Mouse (Mus musculus) induced T-regulatory cell, adult 2 months (primary cell): ENCODE results near the gene Dnmt3a.
"Not testable (repeated sequence)": the region's sequence is repeated elsewhere in the genome, so short reads cannot be mapped to it uniquely, and the experiment has no call there.

Experiments used
- DNase-seq: peaks from one replicate; pipeline ENCODE4 v3.0.0-alpha.2; 2012; ENCODE audit warnings: low read depth

The Dnmt3a gene

DNA sequence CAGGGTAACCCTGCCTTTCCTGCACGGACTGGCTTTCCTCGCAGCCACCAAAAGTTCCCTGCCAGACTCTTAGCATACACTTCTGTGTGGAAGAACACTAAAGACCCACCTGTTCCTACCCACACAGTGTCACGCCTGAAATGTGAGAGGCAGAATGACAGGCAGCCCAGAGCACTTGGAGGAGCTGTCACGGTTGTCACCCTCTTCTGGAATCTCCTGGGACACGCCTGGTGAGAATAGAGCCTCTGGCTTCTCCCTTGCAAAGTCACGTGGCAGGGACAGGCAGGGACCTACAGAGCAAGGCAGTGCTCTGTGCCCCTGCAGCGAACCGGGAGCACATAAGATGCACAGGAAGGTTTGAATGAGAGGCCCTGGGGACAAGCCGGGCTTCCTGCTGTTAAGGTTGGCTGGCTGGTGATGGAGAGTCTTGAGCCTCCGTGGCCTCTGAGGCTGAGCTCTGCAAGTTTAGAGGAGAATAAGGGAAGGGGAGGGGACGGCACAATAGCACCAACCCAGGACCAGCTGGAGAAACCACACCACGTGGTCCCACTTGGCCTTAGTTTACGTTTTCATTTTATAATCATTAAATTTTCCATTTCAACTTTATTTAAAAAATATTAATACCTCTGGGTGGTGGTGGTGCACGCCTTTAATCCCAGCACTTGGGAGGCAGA lies 112.0 kb downstream of the Dnmt3a start:
- no peak for DNase-seq

DNA sequence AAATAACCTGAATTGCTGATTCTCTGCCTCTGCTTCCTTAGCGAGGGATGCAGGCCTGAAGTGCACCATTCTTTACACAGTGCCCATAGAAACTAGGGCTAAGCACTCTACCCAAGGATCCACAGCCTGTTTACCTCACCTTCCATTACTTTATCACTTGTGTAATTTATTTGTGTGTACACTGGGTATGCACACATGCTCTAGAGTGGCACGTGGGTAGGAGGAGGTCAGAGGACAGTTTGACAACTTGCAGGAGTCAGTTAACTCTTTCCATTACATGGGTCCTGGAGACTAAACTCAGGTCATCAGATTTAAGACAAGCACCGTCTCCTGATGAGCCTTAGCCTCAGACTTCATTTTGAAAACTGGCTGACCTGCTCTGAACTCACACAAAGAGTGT lies 112.8 kb downstream of the Dnmt3a start:
- no peak for DNase-seq

DNA sequence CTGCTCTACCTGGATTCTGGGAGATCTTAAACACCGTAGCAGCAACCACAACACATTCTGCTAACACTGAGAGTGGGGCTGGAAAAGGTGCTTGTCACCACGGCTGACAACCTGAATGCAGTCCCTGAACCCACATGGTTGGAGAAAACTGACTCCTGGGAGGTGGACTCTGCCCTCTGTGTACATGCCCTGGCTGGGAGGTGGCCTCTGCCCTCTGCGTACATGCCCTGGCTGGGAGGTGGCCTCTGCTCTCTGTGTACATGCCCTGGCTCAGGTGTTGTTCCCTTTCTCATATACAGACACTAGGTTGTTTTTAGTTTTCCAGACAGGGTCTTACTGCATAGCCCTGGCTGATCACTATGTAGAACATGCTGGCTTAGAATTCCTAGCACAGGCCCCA lies 113.6 kb downstream of the Dnmt3a start:
- no peak for DNase-seq

DNA sequence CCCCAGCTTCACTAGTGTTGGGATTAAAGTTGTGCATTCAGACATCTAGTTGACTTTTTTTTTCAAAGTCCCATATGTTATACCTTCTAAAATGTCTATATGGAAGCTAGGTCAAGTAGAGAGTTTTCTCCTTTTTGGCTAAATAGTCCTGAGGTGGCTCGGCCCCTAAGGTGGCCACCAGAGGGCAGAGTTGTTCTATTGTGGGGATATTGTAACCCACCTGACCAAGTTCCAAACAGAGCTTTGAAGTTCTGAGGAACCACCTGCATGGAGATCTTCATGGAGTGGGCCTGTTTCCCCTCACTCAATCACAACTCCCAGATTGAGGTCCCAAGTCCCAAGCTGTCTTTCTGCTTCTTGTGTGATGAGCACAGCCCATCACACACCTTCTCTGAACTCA lies 120.3 kb downstream of the Dnmt3a start:
- DNase-seq = peak; percentile 73

DNA sequence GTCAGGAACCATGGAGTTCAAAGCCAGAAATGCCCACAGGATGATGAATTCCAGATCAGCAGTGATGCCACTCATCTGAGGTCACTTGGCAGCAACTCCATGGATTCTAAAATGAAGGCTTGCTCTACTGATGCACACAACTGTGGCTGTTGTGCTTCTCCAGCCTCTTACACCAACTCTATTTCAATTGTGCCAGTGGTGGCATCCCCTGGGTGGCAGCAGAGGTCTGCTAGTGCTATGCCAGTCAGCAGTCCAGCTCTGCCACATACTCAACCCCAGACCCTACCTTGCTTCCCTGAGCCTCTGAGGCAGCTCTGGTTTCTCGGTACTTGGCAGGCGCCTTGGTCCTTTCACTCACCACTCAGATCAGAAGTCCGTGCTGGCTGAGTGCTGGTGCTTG lies 123.0 kb downstream of the Dnmt3a start:
- no peak for DNase-seq

DNA sequence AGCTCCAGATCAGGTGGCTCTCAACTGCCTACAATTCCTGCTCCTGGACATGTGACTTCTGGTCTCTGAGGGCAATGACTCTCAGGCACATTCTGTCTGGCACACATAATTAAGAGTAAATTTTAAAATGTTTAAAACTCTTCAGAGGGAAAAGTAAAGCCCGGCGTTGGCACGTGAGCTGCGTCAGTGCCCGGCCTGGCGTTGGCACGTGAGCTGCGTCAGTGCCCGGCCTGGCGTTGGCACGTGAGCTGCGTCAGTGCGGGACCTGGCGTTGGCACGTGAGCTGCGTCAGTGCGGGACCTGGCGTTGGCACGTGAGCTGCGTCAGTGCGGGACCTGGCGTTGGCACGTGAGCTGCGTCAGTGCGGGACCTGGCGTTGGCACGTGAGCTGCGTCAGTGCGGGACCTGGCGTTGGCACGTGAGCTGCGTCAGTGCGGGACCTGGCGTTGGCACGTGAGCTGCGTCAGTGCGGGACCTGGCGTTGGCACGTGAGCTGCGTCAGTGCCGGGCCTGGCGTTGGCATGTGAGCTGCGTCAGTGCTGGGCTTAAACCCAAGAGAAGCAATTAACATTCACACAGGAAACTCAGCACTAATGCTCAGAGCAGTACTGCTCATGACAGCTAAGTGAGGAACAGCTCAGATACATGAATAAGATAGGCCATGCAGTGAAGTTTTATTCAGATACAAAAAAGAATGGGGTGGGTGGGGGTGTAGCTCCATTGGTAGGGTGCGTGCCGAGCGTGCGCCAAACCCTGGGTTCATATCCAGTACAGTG lies 124.5 kb downstream of the Dnmt3a start:
- not testable (repeated sequence) for DNase-seq

DNA sequence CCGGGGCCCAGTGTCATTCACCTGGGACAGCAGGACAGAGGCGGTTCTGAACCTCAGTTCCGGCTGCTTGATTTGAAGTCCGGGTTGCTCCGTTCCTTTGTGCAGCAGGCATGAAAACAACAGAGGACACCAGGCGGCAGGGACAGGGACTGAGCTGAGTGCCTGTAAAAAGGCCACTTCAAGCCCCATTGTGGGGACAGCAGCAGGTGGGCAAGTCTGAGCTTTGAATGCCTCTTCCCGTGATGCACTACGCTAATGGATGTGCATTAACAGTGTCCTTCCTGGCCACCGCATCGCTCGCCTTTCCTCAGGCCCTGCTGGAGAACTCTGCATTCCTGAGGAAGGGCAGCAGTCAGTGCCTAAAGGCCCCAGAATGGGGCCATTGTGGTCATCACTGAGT lies 136.2 kb downstream of the Dnmt3a start:
- DNase-seq = no peak

DNA sequence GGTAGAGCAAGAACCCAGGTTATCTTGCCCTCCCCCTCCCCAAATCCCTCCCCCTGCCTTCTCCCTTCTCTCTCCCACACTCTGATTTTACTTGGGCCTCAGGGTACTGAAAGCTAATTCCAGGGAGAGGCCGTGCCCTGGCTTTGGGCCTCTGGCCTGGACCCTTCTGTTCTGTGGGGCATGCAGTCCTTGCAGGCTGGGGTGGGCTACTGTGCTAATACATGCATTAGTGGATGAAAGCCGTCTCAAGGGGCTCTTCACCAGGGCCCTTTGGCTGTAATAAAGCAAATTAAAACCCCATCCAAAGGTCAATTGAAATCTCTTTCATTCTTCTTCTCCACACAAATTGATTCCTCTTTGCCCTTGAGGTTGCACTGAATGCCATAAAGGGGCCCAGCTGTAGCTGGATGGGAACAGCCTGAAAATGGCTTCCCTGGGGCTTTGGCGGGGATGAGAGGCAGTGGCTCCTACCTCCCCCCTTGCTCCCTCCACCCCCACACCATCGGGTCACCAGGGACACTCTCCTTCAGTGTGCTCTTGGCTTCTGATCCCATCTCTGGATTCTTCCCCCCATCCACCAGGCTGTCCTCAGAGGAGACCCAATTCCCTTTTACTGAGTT lies 138.8 kb downstream of the Dnmt3a start:
- no peak for DNase-seq

DNA sequence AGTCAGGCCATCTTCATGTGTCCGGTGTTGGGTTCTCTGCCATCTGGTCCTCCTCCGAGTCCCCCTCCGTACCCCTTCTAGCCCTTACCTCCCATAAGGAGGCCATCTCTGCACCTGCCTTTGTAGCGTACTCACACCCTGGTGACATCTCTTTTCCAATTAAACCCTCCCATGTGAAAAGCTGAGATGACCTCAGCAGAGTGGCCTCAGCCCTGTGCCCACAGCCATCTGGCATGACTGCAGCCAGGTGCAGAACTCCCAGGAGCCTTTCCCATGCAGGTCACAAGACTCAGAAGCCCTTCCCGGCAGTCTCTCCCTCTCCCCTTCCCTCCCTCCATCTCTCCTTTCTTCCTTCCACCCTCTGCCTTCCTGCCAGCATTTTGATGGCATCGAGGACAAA lies 141.7 kb downstream of the Dnmt3a start:
- DNase-seq = no peak

DNA sequence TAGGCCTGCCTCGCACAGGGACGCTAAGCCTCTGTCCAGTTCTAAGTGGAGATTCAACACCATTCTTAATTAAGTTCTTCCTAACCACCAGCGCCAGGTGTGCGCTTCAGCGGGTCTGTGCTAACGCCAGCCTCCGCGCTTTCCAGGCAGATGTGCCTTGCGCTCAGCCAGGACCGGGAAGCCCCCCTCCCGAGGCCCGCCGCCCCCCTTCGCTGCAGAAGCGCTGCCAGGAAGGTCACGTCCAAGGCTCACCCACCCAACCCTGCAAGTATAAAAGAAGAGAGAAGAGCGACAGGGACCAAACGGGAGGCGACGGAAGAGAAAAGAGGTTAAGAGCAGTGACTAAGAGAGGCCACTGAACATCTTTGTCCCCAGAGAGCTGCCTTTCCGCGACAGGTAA lies 148.8 kb downstream of the Dnmt3a start, which contains the start of gene Pomc:
Gene Pomc (plus strand): TSS at position 301 of the 400 bp plus-strand sequence.
- no peak for DNase-seq

DNA sequence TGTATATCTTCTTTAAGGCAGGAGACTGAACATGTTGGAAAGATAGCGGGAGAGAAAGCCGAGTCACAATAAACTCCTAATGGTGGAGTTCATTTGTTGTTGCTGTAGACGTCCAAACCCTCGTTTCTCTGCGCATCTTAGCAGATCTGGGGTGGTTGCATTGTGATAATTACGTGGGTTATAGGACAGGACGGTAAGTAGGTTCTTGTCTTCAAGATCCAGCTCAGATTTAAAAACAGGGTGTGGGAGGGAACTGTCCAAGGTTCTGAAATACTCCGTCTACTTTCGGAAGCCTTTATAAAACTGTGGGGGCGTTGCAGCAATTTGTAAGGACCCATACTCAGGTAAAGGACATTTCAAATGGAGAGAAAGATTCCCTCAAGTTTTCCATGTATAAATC lies 149.6 kb downstream of the Dnmt3a start:
- DNase-seq = peak; percentile 77

DNA sequence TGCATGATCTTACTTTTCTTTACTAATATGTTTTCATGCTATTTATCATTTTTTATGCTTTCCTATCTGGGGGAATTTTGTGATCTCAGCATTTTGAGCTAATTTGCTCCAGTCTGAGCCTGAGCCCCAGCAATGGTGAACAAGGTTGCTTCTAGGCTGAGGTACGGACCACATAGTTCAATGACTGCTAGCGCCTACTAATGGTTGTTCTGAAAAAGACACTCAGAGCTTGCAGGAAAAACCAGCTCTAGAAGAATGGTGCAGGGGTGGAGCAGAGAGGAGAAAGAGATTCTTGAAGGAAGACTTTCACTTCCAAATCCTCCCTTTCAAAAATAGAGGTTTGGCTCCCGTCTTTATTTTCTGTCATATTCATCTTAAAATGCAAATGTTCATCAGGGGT lies 150.5 kb downstream of the Dnmt3a start:
- peak; percentile 53 for DNase-seq

DNA sequence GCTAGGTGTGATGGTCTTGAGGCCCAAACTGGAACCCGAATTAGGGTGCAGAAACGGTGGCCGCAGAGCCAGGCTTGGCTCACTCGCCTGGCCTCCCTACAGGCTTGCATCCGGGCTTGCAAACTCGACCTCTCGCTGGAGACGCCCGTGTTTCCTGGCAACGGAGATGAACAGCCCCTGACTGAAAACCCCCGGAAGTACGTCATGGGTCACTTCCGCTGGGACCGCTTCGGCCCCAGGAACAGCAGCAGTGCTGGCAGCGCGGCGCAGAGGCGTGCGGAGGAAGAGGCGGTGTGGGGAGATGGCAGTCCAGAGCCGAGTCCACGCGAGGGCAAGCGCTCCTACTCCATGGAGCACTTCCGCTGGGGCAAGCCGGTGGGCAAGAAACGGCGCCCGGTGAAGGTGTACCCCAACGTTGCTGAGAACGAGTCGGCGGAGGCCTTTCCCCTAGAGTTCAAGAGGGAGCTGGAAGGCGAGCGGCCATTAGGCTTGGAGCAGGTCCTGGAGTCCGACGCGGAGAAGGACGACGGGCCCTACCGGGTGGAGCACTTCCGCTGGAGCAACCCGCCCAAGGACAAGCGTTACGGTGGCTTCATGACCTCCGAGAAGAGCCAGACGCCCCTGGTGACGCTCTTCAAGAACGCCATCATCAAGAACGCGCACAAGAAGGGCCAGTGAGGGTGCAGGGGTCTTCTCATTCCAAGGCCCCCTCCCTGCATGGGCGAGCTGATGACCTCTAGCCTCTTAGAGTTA lies 154.2 kb downstream of the Dnmt3a start:
- DNase-seq = peak; percentile 91

DNA sequence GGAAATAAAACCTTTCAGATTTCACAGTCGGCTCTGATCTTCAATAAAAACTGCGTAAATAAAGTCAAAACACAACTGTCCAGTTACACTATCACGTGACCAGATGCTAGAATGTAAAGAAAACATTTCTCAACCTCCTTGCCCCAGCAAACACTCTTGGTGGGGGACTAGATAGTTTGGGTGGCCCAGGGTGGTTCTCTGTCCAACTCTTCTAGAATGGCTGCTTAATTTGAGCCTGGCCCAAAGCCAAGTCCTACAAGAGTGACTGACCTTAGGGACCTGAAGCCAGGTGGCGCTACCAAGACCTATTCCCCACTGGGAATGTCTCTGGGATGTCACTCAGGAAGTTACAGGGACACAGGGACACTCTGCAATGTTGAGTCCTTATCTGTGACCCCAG lies 154.7 kb downstream of the Dnmt3a start:
- no peak for DNase-seq
